Mouse (Mus musculus) G1E (cell line): Measurements from ENCODE around the gene Acox1. TPM values are rescaled to one million over a fixed set of nuclear protein-coding genes. Genes with fewer than 3 reads are reported as not detected.

ENCODE experiments used
- ATAC-seq: 2 replicates; pipeline ENCODE4 v1.8.0; 2016; ENCODE audit warnings: mild to moderate bottlenecking; ENCODE audit not compliant: insufficient number of reproducible peaks, poor library complexity, low FRiP score, severe bottlenecking; ENCODE audit errors: extremely low read depth
- DNase-seq: peaks from one replicate; pipeline ENCODE4 v3.0.0; 2012; ENCODE audit warnings: low spot score
- H3K27me3 ChIP-seq: 2 replicates; pipeline ENCODE4 v1.6.1; 2012; ENCODE audit warnings: mild to moderate bottlenecking, low read length, inconsistent platforms; ENCODE audit not compliant: insufficient read depth
- H3K36me3 ChIP-seq: replicated peaks from 2 replicates; pipeline ENCODE3; 2012; ENCODE audit warnings: mild to moderate bottlenecking, inconsistent platforms
- H3K4me1 ChIP-seq: 2 replicates; pipeline ENCODE4 v1.6.1; 2012; ENCODE audit warnings: low read depth, low read length, inconsistent platforms, mixed read lengths; ENCODE audit not compliant: insufficient read depth
- H3K4me3 ChIP-seq: 2 replicates; pipeline ENCODE4 v1.5.1; 2012; ENCODE audit warnings: low read depth, mild to moderate bottlenecking, inconsistent platforms, low read length, moderate library complexity, mixed read lengths
- H3K9me3 ChIP-seq: replicated peaks from 2 replicates; pipeline ENCODE4 v1.6.1; 2012; ENCODE audit warnings: inconsistent platforms
- CTCF ChIP-seq: IDR thresholded peaks from 2 replicates; pipeline ENCODE4 v1.5.1; 2012; ENCODE audit warnings: low read depth, low read length, inconsistent platforms, mixed read lengths
- GATA1 ChIP-seq: IDR thresholded peaks from 2 replicates; pipeline ENCODE4 v1.6.1; 2012; ENCODE audit warnings: borderline replicate concordance, low read length, inconsistent platforms, mixed read lengths
- GATA2 ChIP-seq: IDR thresholded peaks from 2 replicates; pipeline ENCODE4 v1.6.1; 2012; ENCODE audit warnings: low read depth, low read length, inconsistent platforms, borderline replicate concordance
- POLR2AphosphoS5 ChIP-seq: IDR thresholded peaks from 2 replicates; pipeline ENCODE4 v1.6.1; 2012; ENCODE audit warnings: low read depth, low read length, inconsistent platforms; ENCODE audit not compliant: insufficient replicate concordance
- TAL1 ChIP-seq: conservative IDR thresholded peaks from 2 replicates; pipeline ENCODE4 v1.6.1; 2012; ENCODE audit warnings: low read depth, low read length, inconsistent platforms, mixed read lengths
- polyA plus RNA-seq: library from polyadenylated mRNA; stranded (reverse); fragments of >175 nt; gene quantifications from 2 replicates; pipeline ENCODE4 v1.2.3, GENCODE M21; 2012
- total RNA-seq, 2 experiments: library from RNA; stranded (forward) in 1 of 2; stranded (reverse) in 1 of 2; fragments of 200-1000 nt in 1 of 2; fragments of >200 nt in 1 of 2; fragmentation: Nextera tagmentation in 1 of 2; gene quantifications; 2 replicates each; pipeline ENCODE4 v1.2.3; 2014 to 2017

The Acox1 gene
- total and polyA plus RNA-seq, 3 experiments = 2.8 to 55.8 (median 35.6) TPM

GRCm38 (mm10) chr11:116178411-116179121 lies 20.3 kb downstream of the Acox1 start:
- H3K4me1 ChIP-seq = peaks cover 4% of the 10 kb centered on the region; the same call in 1 of the 2 replicates
- H3K36me3 ChIP-seq = peaks cover 93% of the 10 kb centered on the region
- ATAC-seq (no peak), DNase-seq (no peak)
- no peak overlapping the region for H3K4me3 ChIP-seq
- no peaks in the 10 kb centered on the region for H3K9me3 ChIP-seq
- TF ChIP-seq GATA1 = no peak
- TF ChIP-seq POLR2AphosphoS5 = no peak
- no peak for TF ChIP-seq CTCF
- no peak for TF ChIP-seq GATA2
- no peak for TF ChIP-seq TAL1
- H3K27me3 ChIP-seq = no peaks in the 10 kb centered on the region

GRCm38 (mm10) chr11:116176010-116176409 lies 22.8 kb downstream of the Acox1 start:
- Histone ChIP-seq H3K27me3 (no peaks in the 10 kb centered on the region), H3K9me3 (no peaks in the 10 kb centered on the region), H3K4me3 (no peak overlapping the region), H3K4me1 (peaks cover 4% of the 10 kb centered on the region; the same call in 1 of the 2 replicates), H3K36me3 (peaks cover 93% of the 10 kb centered on the region)
- no peak for ATAC-seq
- no peak for TF ChIP-seq TAL1
- TF ChIP-seq CTCF = no peak
- no peak for TF ChIP-seq GATA2
- no peak for TF ChIP-seq POLR2AphosphoS5
- TF ChIP-seq GATA1 = no peak
- DNase-seq = no peak

- H3K4me3 ChIP-seq = no peak overlapping the region
- peaks cover 4% of the 10 kb centered on the region; the same call in 1 of the 2 replicates for H3K4me1 ChIP-seq
- no peak for TF ChIP-seq GATA2
- no peak for TF ChIP-seq CTCF
- TF ChIP-seq TAL1 = no peak
- no peak for TF ChIP-seq GATA1
- no peak for TF ChIP-seq POLR2AphosphoS5
- H3K9me3 ChIP-seq = no peaks in the 10 kb centered on the region
- H3K36me3 ChIP-seq = peaks cover 83% of the 10 kb centered on the region
- DNase-seq = no peak
- ATAC-seq = no peak
- no peaks in the 10 kb centered on the region for H3K27me3 ChIP-seq
These were observed 23.9 kb downstream of the Acox1 start for GRCm38 (mm10) chr11:116174775-116175448.

- ATAC-seq = no peak
- Histone ChIP-seq H3K36me3 (peaks cover 56% of the 10 kb centered on the region), H3K4me3 (no peak overlapping the region), H3K9me3 (no peaks in the 10 kb centered on the region), H3K27me3 (no peaks in the 10 kb centered on the region), H3K4me1 (peaks cover 25% of the 10 kb centered on the region)
- no peak for DNase-seq
- TF ChIP-seq CTCF = no peak
- no peak for TF ChIP-seq GATA1
- TF ChIP-seq TAL1 = no peak
- TF ChIP-seq POLR2AphosphoS5 = no peak
- TF ChIP-seq GATA2 = no peak
These were observed 26.9 kb downstream of the Acox1 start for GRCm38 (mm10) chr11:116171959-116172358.

GRCm38 (mm10) chr11:116170003-116170800 lies 28.6 kb downstream of the Acox1 start:
- peaks cover 34% of the 10 kb centered on the region for H3K4me1 ChIP-seq
- no peak for TF ChIP-seq GATA1
- H3K4me3 ChIP-seq = no peak overlapping the region
- peaks cover 53% of the 10 kb centered on the region for H3K36me3 ChIP-seq
- H3K27me3 ChIP-seq = no peaks in the 10 kb centered on the region
- DNase-seq (no peak), ATAC-seq (no peak)
- H3K9me3 ChIP-seq = no peaks in the 10 kb centered on the region

- Histone ChIP-seq H3K27me3 (no peaks in the 10 kb centered on the region), H3K9me3 (no peaks in the 10 kb centered on the region), H3K36me3 (peaks cover 53% of the 10 kb centered on the region), H3K4me3 (no peak overlapping the region), H3K4me1 (peaks cover 29% of the 10 kb centered on the region)
- ATAC-seq (no peak), DNase-seq (no peak)
- TF ChIP-seq TAL1 = no peak
- no peak for TF ChIP-seq CTCF
- TF ChIP-seq GATA2 = no peak
- TF ChIP-seq GATA1 = no peak
- TF ChIP-seq POLR2AphosphoS5 = no peak
These were observed 29.6 kb downstream of the Acox1 start for GRCm38 (mm10) chr11:116169214-116169613.
